Mouse (Mus musculus): ENCODE data around the gene Tnnt3. TPM values are rescaled to one million over a fixed set of nuclear protein-coding genes. Genes with fewer than 3 reads are reported as not detected.

Tnnt3 gene
- polyA plus RNA-seq, 1 experiment: 2.2 TPM

DNA sequence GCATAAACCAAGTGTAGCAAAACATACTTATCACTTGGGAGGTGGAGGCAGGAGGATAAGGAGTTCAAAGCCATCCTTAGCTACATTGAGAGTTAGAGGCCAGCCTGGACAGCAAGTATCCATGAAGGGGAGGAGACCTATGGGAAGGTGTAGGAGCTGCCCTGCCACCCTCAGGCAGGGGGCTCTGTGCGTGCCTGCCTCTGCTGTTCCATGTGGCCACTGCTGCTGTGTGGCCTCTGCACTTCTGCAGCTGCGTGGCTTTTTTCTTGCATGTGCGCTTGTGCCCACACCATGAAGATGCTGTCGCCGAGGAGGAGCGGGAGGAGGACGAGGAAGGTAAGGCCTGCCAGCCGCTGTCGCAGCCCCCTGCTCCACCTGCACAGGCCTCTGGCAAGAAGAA lies 8.8 kb downstream of the Tnnt3 start:
- H3K27ac ChIP-seq (ENCODE audit: control insufficient read depth, insufficient read depth, low read length): no peak overlapping the region
- DNase-seq: no peak
- H3K4me3 ChIP-seq (ENCODE audit: control insufficient read depth, insufficient read depth, low read length): no peak overlapping the region
- 94% methylated on average over 9 of the region's 9 CpGs for WGBS
- TF ChIP-seq POLR2A (IDR thresholded peaks at IDR 0.05; ENCODE audit: control insufficient read depth, extremely low read depth, insufficient read depth, low read length, poor library complexity) (no peak), CTCF (IDR thresholded peaks at IDR 0.05; ENCODE audit: borderline replicate concordance, control insufficient read depth, extremely low read depth, insufficient read depth, low read length, poor library complexity) (no peak)
- H3K4me1 ChIP-seq (replicated peaks; ENCODE audit: control insufficient read depth, insufficient read depth, low read length): no peaks in the 10 kb centered on the region
- H3K36me3 ChIP-seq (ENCODE audit: control insufficient read depth, insufficient read depth, low read length): no peaks in the 10 kb centered on the region
- no peaks in the 10 kb centered on the region for H3K27me3 ChIP-seq (ENCODE audit: control insufficient read depth, insufficient read depth, low read length)

DNA sequence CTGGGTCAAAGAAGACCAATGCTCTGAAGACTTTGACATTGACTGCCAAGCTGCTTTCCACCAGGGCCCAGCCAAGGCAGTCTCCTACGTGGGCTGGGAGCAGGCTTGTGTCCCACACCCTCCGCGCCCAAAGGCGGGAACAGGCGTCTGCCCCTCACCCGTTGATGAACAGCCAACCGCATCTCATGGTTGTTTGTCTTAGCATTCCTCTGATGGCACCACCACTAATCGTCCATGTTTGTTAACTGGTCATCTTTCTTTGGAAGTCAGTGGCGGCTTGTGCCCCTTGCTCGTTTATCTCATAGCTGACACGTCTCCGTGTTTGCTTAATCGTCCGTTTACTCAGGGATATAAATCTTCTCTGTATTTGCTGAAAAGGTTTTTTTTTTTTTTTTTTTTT lies 10.9 kb downstream of the Tnnt3 start:
- WGBS: 91% methylated on average over 14 of the region's 14 CpGs
- no peaks in the 10 kb centered on the region for H3K4me1 ChIP-seq (replicated peaks; ENCODE audit: control insufficient read depth, insufficient read depth, low read length)
- H3K4me3 ChIP-seq (ENCODE audit: control insufficient read depth, insufficient read depth, low read length): no peak overlapping the region
- no peaks in the 10 kb centered on the region for H3K27me3 ChIP-seq (ENCODE audit: control insufficient read depth, insufficient read depth, low read length)
- H3K27ac ChIP-seq (ENCODE audit: control insufficient read depth, insufficient read depth, low read length): no peak overlapping the region
- no peak for DNase-seq
- TF ChIP-seq POLR2A (IDR thresholded peaks at IDR 0.05; ENCODE audit: control insufficient read depth, extremely low read depth, insufficient read depth, low read length, poor library complexity) (no peak), CTCF (IDR thresholded peaks at IDR 0.05; ENCODE audit: borderline replicate concordance, control insufficient read depth, extremely low read depth, insufficient read depth, low read length, poor library complexity) (no peak)
- no peaks in the 10 kb centered on the region for H3K36me3 ChIP-seq (ENCODE audit: control insufficient read depth, insufficient read depth, low read length)

DNA sequence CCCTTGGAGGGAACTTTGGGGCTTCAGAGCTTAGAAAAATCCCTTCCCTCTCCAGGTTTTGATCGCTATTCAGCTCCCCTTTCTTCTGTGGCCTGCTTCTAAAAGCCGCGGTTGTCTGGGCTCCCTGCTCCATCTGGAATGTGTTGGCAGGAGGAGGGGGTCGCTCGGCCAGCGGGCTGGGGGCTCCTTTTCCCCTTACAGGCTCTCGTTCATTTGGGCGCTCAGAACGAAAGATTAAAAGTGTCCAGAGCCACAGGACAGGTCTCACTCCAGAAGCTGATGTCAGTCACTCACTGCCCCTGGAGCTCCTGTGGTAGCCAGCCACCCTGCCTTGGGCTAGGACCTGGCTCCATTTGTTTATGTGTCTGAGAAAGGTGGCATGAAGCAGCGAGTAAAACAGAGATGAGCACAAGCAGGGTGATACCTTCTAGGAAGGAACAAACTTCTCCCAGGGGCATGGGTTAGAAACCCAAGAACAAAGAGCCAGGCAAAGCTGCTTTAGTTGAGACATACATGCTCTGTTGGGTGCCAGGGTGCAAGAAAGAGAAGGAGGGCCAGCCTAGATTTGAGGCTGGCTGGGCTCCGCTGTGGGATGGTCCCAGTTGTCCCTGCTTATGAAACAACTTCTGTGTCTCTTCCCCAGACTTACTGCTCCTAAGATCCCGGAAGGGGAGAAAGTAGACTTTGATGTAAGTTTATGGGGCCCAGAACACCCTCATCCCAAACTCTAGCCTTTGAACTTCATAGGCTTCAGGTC lies 11.6 kb downstream of the Tnnt3 start:
- Histone ChIP-seq H3K4me3 (ENCODE audit: control insufficient read depth, insufficient read depth, low read length) (no peak overlapping the region), H3K27ac (ENCODE audit: control insufficient read depth, insufficient read depth, low read length) (no peak overlapping the region), H3K36me3 (ENCODE audit: control insufficient read depth, insufficient read depth, low read length) (no peaks in the 10 kb centered on the region), H3K4me1 (replicated peaks; ENCODE audit: control insufficient read depth, insufficient read depth, low read length) (no peaks in the 10 kb centered on the region), H3K27me3 (ENCODE audit: control insufficient read depth, insufficient read depth, low read length) (no peaks in the 10 kb centered on the region)
- WGBS: 85% methylated on average over 12 of the region's 12 CpGs
- TF ChIP-seq POLR2A (IDR thresholded peaks at IDR 0.05; ENCODE audit: control insufficient read depth, extremely low read depth, insufficient read depth, low read length, poor library complexity) (no peak), CTCF (IDR thresholded peaks at IDR 0.05; ENCODE audit: borderline replicate concordance, control insufficient read depth, extremely low read depth, insufficient read depth, low read length, poor library complexity) (no peak)
- no peak for DNase-seq

DNA sequence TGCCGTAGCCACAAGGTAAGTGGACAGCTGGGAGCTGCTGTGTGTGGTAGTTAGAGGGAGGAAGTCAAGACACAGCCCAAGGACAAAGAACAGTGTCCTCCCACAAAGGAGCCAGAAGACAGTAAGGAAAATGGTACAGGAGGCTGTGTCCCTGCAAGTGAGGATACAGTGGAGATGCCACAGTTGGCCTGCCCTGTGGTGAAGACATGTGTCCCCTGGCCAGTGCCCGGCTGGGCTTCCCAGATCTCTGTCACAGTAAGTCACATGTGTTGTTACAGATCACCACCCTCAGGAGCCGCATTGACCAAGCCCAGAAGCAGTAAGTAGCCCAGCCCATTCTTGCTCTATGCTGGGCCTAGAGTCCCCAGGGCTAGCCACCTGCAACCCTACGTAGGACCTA lies 15.4 kb downstream of the Tnnt3 start:
- TF ChIP-seq POLR2A (IDR thresholded peaks at IDR 0.05; ENCODE audit: control insufficient read depth, extremely low read depth, insufficient read depth, low read length, poor library complexity) (no peak), CTCF (IDR thresholded peaks at IDR 0.05; ENCODE audit: borderline replicate concordance, control insufficient read depth, extremely low read depth, insufficient read depth, low read length, poor library complexity) (no peak)
- no peaks in the 10 kb centered on the region for H3K4me1 ChIP-seq (replicated peaks; ENCODE audit: control insufficient read depth, insufficient read depth, low read length)
- no peak for DNase-seq
- H3K27ac ChIP-seq (ENCODE audit: control insufficient read depth, insufficient read depth, low read length): no peak overlapping the region
- H3K36me3 ChIP-seq (ENCODE audit: control insufficient read depth, insufficient read depth, low read length): no peaks in the 10 kb centered on the region
- WGBS: 93% methylated on average over 4 of the region's 4 CpGs
- H3K27me3 ChIP-seq (ENCODE audit: control insufficient read depth, insufficient read depth, low read length): no peaks in the 10 kb centered on the region
- no peak overlapping the region for H3K4me3 ChIP-seq (ENCODE audit: control insufficient read depth, insufficient read depth, low read length)

DNA sequence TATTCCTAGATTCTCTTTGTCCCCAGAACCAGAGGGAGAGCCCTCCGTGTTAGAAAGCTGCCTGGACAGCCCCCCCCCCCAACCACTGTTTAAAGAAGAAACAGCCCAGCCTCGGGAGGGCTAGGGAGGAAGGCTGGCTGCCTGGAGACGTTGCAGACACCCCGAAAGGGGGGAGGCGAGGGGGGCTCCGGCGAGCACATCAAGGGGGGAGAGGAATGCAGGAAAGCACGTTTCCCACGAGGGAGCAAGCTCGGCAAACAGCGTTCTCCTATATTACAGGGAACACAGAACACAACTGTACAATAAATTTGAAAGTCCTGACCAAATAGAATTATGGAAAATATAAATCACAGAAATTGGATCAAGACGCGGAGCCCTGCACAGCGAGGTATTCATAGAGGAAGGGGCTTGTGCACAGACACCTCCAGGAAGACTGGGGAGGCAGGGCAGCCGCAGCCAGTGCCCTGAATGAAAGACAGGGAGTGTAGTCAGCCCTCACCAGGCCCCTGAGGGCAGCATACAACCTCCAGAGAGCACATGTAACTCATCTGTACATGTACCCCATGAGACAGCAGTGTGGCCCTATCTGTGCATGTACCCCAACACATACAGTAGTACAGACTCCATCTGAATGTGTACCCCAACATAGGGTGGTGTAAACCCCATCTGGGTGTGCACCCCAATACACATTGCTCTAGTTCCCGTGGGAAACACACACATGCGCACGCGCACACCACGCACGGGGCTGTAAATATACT lies 17.8 kb downstream of the Tnnt3 start:
- Histone ChIP-seq H3K36me3 (ENCODE audit: control insufficient read depth, insufficient read depth, low read length) (no peaks in the 10 kb centered on the region), H3K27ac (ENCODE audit: control insufficient read depth, insufficient read depth, low read length) (no peak overlapping the region), H3K27me3 (ENCODE audit: control insufficient read depth, insufficient read depth, low read length) (no peaks in the 10 kb centered on the region), H3K4me1 (replicated peaks; ENCODE audit: control insufficient read depth, insufficient read depth, low read length) (no peaks in the 10 kb centered on the region), H3K4me3 (ENCODE audit: control insufficient read depth, insufficient read depth, low read length) (no peak overlapping the region)
- WGBS: 59% methylated on average over 21 of the region's 21 CpGs
- no peak for DNase-seq
- TF ChIP-seq CTCF (IDR thresholded peaks at IDR 0.05; ENCODE audit: borderline replicate concordance, control insufficient read depth, extremely low read depth, insufficient read depth, low read length, poor library complexity) (no peak), POLR2A (IDR thresholded peaks at IDR 0.05; ENCODE audit: control insufficient read depth, extremely low read depth, insufficient read depth, low read length, poor library complexity) (no peak)

DNA sequence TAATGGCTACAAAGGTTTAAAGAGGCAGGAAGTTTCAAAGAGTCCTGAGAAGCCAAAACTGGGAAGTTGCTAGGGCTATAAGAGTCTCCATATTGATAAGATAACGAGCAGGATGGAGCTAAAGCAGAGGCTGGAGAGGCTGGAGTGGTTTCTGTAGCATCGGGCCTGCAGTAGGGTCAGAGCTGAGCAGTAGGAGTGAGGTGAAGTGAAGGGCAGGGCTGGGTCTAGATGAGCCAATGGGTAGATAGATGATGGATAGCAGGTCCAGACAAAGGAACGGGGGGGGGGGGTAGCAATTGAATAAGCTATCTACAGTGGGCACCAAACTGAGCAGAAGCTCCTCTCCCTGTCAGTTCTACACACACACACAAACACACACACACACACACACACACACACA lies 18.9 kb downstream of the Tnnt3 start:
- H3K27me3 ChIP-seq (ENCODE audit: control insufficient read depth, insufficient read depth, low read length): no peaks in the 10 kb centered on the region
- no peak overlapping the region for H3K4me3 ChIP-seq (ENCODE audit: control insufficient read depth, insufficient read depth, low read length)
- no peak overlapping the region for H3K27ac ChIP-seq (ENCODE audit: control insufficient read depth, insufficient read depth, low read length)
- 79% methylated on average over 3 of the region's 3 CpGs for WGBS
- no peaks in the 10 kb centered on the region for H3K36me3 ChIP-seq (ENCODE audit: control insufficient read depth, insufficient read depth, low read length)
- TF ChIP-seq POLR2A (IDR thresholded peaks at IDR 0.05; ENCODE audit: control insufficient read depth, extremely low read depth, insufficient read depth, low read length, poor library complexity): no peak
- no peak for TF ChIP-seq CTCF (IDR thresholded peaks at IDR 0.05; ENCODE audit: borderline replicate concordance, control insufficient read depth, extremely low read depth, insufficient read depth, low read length, poor library complexity)
- H3K4me1 ChIP-seq (replicated peaks; ENCODE audit: control insufficient read depth, insufficient read depth, low read length): no peaks in the 10 kb centered on the region
- DNase-seq: no peak

All from thymus, adult 2 months (tissue).